Mouse (Mus musculus): ENCODE results near the gene Tnfrsf21. TPM values are rescaled to one million over a fixed set of nuclear protein-coding genes. Genes with fewer than 3 reads are reported as not detected.

Tnfrsf21 gene
- 4.9 and 5.3 TPM in 2 replicates for polyA plus RNA-seq (2012)

DNA sequence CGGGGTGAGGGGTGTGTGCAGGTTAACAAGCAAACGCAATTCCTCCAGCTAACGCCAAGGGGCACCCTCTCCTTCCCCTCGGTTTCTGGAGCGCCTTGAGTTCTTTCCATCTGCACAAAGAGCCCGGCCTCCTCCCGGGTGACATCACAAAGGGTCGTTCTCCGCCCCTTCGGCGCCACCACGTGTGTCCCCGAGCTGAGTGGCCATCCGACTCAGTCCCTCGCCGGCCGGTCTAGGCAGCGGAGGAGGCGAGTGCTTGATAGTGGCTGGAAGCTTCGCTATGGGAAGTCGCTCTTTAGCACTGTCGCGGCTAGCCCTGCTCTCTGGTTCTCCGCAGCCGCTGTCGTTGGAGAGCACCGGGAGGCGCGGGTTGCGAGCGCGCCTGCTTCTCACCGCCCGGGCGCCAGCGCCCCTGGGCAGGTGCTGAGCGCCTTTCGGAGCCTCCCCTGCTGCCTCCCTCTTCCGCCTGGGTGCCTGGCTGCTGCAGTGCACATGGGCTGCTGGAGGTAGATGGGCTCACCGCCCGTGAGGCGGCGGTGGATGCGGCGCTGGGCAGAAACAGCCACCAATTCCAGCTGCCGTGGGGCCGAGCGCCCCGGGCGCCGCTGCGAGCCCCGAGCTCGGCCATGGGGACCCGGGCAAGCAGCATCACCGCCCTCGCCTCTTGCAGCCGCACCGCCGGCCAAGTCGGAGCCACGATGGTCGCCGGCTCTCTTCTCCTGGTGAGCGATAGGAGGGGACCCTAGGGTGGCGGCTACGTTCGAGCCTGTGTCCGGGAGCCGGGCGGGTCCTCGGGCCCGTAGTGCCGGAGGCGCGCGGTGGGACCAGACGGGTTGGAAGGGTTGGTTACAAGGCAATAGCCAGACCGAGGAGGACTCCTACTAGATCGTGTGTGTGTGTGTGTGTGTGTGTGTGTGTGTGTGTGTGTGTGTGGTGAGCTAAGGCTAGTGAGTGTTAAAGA is at the start of gene Tnfrsf21:
Gene Tnfrsf21, plus strand, starts transcription at position 185 of the 961 bp plus-strand sequence.
- Histone ChIP-seq H3K9me3 (ENCODE audit: control insufficient read depth, low read length) (no peaks in the 10 kb centered on the region), H3K36me3 (ENCODE audit: control insufficient read depth) (peaks cover 39% of the 10 kb centered on the region), H3K27me3 (ENCODE audit: control insufficient read depth) (peaks cover 13% of the 10 kb centered on the region), H3K4me3 (replicated peaks) (peak within 1 kb of the TSS; percentile 98), H3K4me1 (ENCODE audit: control insufficient read depth) (peaks cover 50% of the 10 kb centered on the region)
- no peak for TF ChIP-seq GATA1 (IDR thresholded peaks at IDR 0.05; ENCODE audit: low read length)
- TF ChIP-seq TAL1 (IDR thresholded peaks at IDR 0.05; ENCODE audit: low read length), result no peak

DNA sequence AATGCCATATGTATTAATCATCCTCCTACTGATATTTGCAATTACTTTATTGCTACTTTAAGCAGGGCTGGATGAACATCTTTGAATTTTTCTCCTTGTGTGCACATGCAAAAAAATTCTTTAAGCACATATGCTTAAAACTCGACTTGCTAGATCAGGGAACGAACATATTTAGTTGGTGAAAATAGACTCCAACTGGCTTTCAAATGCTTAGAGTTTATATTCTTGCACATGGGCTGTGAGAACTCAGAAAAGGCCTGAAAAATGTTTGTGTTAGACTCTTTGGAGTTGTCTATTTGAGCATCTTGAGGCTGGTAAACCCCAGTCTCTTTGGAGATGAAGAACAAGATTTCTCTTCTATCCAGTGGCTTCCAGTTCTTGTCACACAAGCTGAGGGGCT is 48.2 kb upstream of the Tnfrsf21 start:
- no peak for TF ChIP-seq GATA1 (IDR thresholded peaks at IDR 0.05; ENCODE audit: low read length)
- TF ChIP-seq TAL1 (IDR thresholded peaks at IDR 0.05; ENCODE audit: low read length), result no peak
- Histone ChIP-seq H3K27me3 (ENCODE audit: control insufficient read depth) (no peaks in the 10 kb centered on the region), H3K9me3 (ENCODE audit: control insufficient read depth, low read length) (no peaks in the 10 kb centered on the region)

DNA sequence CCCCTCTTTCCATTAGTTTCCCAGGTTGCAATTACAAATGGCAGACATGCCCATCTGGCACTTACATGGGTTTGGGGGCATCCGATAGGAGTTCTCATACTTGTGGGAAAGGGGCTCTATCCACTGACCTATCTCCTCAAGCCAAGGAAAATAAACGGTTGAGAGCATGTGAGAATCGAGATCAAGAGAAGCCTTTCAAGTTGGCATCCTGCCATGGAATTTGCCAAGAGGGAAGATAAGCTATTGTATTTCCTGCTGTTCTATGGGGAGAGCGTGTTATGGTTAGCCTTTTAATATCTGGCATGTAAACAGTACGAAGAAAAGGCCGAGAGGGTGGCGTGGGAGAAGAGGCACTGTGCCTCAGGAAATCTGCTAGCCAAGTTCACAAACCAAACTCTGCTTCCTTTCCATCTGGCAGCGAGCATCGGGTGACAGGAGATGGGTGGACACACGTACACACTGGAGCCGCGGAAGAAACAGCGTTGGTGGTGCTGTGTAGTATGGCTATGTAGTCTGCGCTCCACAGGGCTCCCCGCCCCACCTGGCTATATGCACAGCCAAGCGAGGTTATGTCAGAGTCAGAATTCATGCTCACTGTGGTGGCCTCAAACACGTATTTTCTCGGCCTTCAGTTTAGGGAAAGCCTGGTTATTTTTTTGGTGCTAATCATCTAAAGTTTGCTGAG is 40.9 kb upstream of the Tnfrsf21 start:
- H3K9me3 ChIP-seq (ENCODE audit: control insufficient read depth, low read length), result no peaks in the 10 kb centered on the region
- H3K4me3 ChIP-seq (replicated peaks), result no peak overlapping the region
- H3K27me3 ChIP-seq (ENCODE audit: control insufficient read depth), result no peaks in the 10 kb centered on the region
- no peaks in the 10 kb centered on the region for H3K4me1 ChIP-seq (ENCODE audit: control insufficient read depth)
- TF ChIP-seq TAL1 (IDR thresholded peaks at IDR 0.05; ENCODE audit: low read length) (no peak), GATA1 (IDR thresholded peaks at IDR 0.05; ENCODE audit: low read length) (no peak)
- H3K36me3 ChIP-seq (ENCODE audit: control insufficient read depth), result no peaks in the 10 kb centered on the region

More for the DNA sequence above, 48.2 kb upstream of the Tnfrsf21 start:
- Histone ChIP-seq H3K4me1 (ENCODE audit: control insufficient read depth) (no peaks in the 10 kb centered on the region), H3K4me3 (replicated peaks) (no peak overlapping the region), H3K36me3 (ENCODE audit: control insufficient read depth) (no peaks in the 10 kb centered on the region)

DNA sequence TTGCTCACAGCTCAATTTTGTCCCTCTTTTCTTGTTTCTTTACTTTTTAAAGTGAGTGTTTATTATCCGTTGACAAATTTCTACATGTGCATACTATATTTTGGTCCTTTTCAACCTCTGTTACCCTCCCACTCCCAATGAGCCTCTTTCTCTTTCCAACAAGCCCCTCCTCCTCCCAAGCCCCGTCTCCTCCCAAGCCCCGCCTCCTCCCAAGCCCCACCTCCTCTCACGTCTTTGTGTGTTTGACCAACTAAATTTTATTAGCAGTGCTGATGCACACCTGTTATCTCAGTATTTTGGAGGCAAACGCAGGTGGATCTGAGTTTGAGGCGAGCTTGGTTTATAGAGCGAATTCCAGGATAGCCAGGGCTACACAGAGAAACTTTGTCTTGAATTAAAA is 38.6 kb upstream of the Tnfrsf21 start:
- Histone ChIP-seq H3K4me1 (ENCODE audit: control insufficient read depth) (no peaks in the 10 kb centered on the region), H3K9me3 (ENCODE audit: control insufficient read depth, low read length) (no peaks in the 10 kb centered on the region), H3K4me3 (replicated peaks) (no peak overlapping the region), H3K36me3 (ENCODE audit: control insufficient read depth) (no peaks in the 10 kb centered on the region), H3K27me3 (ENCODE audit: control insufficient read depth) (no peaks in the 10 kb centered on the region)
- TF ChIP-seq TAL1 (IDR thresholded peaks at IDR 0.05; ENCODE audit: low read length) (no peak), GATA1 (IDR thresholded peaks at IDR 0.05; ENCODE audit: low read length) (no peak)

DNA sequence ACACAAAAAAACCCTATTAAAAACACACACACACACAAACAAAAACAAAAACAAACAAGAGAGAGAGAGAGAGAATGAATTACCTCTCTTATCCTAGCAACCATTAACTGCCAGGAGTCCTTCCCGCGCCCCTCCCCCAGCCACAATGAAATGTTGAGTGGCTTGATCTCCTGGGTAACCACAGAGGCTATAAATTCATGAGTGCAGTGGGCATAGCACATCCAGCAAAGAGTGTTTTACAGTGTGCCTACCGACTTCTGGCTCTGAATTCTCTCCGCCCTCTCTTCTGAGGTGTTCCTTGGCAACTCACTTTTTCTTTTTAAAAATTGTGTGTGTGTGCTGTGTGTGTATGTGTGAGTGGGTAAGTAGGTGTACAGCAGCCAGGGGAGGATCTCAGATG is 38.0 kb upstream of the Tnfrsf21 start:
- no peaks in the 10 kb centered on the region for H3K4me1 ChIP-seq (ENCODE audit: control insufficient read depth)

DNA sequence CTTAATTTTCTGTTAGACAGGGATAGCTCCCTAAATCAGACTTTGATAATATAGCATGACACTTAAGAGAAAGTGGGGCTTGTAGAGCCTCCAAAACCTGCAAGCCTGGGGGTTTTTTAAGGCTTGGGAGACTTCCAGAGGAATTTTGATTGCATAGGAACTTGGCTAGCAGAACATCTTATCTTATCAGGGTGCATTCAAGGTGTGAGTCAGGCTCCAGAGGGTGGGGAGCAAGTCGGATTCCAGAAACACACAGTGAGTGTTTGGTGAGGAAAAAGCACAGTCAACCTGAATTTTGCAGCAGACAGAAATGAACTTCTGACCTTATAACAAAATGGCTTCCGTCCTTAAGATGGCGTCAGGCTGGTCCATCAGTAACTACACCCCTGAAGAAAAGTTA is 34.5 kb upstream of the Tnfrsf21 start:
- Histone ChIP-seq H3K27me3 (ENCODE audit: control insufficient read depth) (no peaks in the 10 kb centered on the region), H3K36me3 (ENCODE audit: control insufficient read depth) (no peaks in the 10 kb centered on the region), H3K9me3 (ENCODE audit: control insufficient read depth, low read length) (no peaks in the 10 kb centered on the region), H3K4me3 (replicated peaks) (no peak overlapping the region), H3K4me1 (ENCODE audit: control insufficient read depth) (no peaks in the 10 kb centered on the region)
- TF ChIP-seq TAL1 (IDR thresholded peaks at IDR 0.05; ENCODE audit: low read length) (no peak), GATA1 (IDR thresholded peaks at IDR 0.05; ENCODE audit: low read length) (no peak)

More for the DNA sequence above, 38.0 kb upstream of the Tnfrsf21 start:
- Histone ChIP-seq H3K4me3 (replicated peaks) (no peak overlapping the region), H3K9me3 (ENCODE audit: control insufficient read depth, low read length) (no peaks in the 10 kb centered on the region), H3K36me3 (ENCODE audit: control insufficient read depth) (no peaks in the 10 kb centered on the region), H3K27me3 (ENCODE audit: control insufficient read depth) (no peaks in the 10 kb centered on the region)
- TF ChIP-seq GATA1 (IDR thresholded peaks at IDR 0.05; ENCODE audit: low read length) (no peak), TAL1 (IDR thresholded peaks at IDR 0.05; ENCODE audit: low read length) (no peak)

DNA sequence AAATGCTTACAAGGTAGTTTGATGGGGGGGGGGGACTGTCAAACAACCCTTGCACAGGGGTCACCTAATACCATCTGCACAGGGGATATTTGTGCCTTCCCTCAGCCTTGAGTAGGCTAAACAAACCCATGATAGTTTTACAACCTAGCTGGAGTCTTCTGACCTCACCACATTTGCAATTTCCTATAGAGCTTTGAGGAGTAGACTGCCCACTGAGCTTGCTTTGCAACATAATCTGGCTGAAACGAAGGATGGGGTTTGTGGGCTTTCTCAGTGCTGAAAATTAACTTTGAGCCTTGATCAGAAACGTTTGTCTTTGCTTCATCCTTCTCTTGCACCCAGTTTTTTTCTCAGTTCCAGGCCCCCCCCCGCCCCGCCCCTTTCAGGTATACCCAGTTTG is 33.8 kb upstream of the Tnfrsf21 start:
- H3K9me3 ChIP-seq (ENCODE audit: control insufficient read depth, low read length), result no peaks in the 10 kb centered on the region
- H3K27me3 ChIP-seq (ENCODE audit: control insufficient read depth), result no peaks in the 10 kb centered on the region
- no peaks in the 10 kb centered on the region for H3K4me1 ChIP-seq (ENCODE audit: control insufficient read depth)
- H3K4me3 ChIP-seq (replicated peaks), result no peak overlapping the region
- TF ChIP-seq GATA1 (IDR thresholded peaks at IDR 0.05; ENCODE audit: low read length) (no peak), TAL1 (IDR thresholded peaks at IDR 0.05; ENCODE audit: low read length) (no peak)
- H3K36me3 ChIP-seq (ENCODE audit: control insufficient read depth), result no peaks in the 10 kb centered on the region

DNA sequence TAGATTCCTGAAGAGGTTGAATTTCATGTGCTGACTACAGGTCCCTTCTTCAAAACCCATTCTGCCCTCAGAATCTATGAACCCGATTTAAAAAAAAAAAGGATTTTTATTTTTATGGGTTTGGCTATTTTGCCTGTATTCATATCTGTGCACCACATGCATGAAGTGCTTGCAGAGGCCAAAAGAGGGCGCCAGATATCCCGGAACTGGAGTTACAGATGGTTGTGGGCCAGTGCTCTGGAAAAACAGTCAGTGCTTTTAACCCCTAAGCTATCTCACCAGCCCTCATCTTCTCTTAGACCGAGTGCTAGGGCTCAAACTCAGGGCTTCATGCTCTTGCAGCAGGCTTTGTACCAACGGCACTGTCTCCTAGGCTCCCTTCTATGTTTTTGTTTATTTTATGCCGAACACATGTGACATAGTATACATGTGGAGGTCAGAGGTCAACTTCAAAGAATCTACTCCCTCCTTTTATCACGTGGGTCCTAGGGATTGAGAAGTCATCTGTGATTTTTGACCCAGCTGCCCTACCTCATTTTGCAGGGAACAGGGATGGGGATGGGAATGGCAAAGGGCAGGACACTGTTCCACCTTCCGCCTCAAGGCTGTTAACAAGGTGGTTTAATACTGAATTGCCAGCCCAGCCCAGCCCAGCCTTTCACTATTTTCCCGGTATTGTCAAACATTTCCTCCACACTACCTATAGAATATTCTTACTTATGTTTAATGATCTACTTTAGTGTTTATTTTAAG is 30.3 kb upstream of the Tnfrsf21 start:
- no peak for TF ChIP-seq GATA1 (IDR thresholded peaks at IDR 0.05; ENCODE audit: low read length)
- no peak for TF ChIP-seq TAL1 (IDR thresholded peaks at IDR 0.05; ENCODE audit: low read length)
- Histone ChIP-seq H3K4me1 (ENCODE audit: control insufficient read depth) (no peaks in the 10 kb centered on the region), H3K9me3 (ENCODE audit: control insufficient read depth, low read length) (no peaks in the 10 kb centered on the region), H3K4me3 (replicated peaks) (no peak overlapping the region), H3K36me3 (ENCODE audit: control insufficient read depth) (no peaks in the 10 kb centered on the region), H3K27me3 (ENCODE audit: control insufficient read depth) (no peaks in the 10 kb centered on the region)

All from erythroblast, embryonic 14.5 days (primary cell).